Mouse (Mus musculus): Measurements from ENCODE around the gene Usmg5.

DNA sequence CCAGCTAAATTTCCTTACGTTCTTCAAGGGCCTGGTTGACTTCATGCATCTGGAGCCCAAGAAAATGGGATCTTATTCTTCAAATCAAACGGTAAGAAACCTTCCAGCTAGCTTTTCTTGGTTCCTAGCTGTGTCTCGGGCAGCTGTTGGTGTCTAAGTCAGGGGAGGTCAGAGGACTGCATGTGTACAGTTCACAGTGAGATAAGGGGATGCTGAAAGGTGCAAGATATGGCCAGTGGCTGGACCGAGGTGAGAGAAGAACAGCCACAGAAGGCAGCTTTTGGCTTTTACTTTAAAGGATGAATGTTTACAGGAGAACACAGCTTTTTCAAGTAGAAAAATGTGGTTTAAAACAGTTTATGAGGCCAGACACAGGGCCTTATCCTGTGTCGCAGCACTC is 10.6 kb upstream of the Usmg5 start:
- no peak for TF ChIP-seq CTCF (IDR thresholded peaks at IDR 0.05; ENCODE audit: control insufficient read depth, insufficient read depth, insufficient replicate concordance, low read depth, low read length)
- no peak for TF ChIP-seq POLR2A (IDR thresholded peaks at IDR 0.05; ENCODE audit: control insufficient read depth, low read depth, low read length)
